Mouse (Mus musculus) bone marrow macrophage, adult 2 months (primary cell): ENCODE results near the gene Vwa8. TPM values are rescaled to one million over a fixed set of nuclear protein-coding genes. Genes with fewer than 3 reads are reported as not detected.
"Not testable (repeated sequence)": the region's sequence is repeated elsewhere in the genome, so short reads cannot be mapped to it uniquely, and the experiment has no call there.

ENCODE experiments used
- H3K27ac ChIP-seq: 2 replicates; pipeline ENCODE4 v1.5.1; 2012; ENCODE audit warnings: low read depth, low read length; ENCODE audit not compliant: insufficient read depth
- H3K4me1 ChIP-seq: 2 replicates; pipeline ENCODE4 v1.6.1; 2012; ENCODE audit warnings: low read length; ENCODE audit not compliant: control insufficient read depth, insufficient read depth
- H3K4me3 ChIP-seq: 2 replicates; pipeline ENCODE4 v1.5.1; 2012; ENCODE audit warnings: mild to moderate bottlenecking, low read length, moderate library complexity; ENCODE audit not compliant: insufficient read depth
- CTCF ChIP-seq: IDR thresholded peaks from 2 replicates; pipeline ENCODE4 v1.5.1; 2012; ENCODE audit warnings: low read depth, mild to moderate bottlenecking, low read length, moderate library complexity
- POLR2A ChIP-seq: IDR thresholded peaks from 2 replicates; pipeline ENCODE4 v1.6.1; 2012; ENCODE audit warnings: mild to moderate bottlenecking, low read depth, low read length, borderline replicate concordance
- polyA plus RNA-seq: library from polyadenylated mRNA; stranded (reverse); fragments of >200 nt; gene quantifications from 2 replicates; pipeline ENCODE4 v1.2.4, GENCODE M21; 2012; ENCODE audit not compliant: missing spikeins, insufficient read depth, insufficient read length

Gene Vwa8
- polyA plus RNA-seq, 1 experiment, result 19.3 TPM

- no peak for TF ChIP-seq POLR2A
- no peak for TF ChIP-seq CTCF
- H3K4me1 ChIP-seq, result no peaks in the 10 kb centered on the region
- H3K4me3 ChIP-seq, result no peak overlapping the region
- H3K27ac ChIP-seq, result no peak overlapping the region
Measured at GRCm38 (mm10) chr14:78970621-78971020, 121.8 kb downstream of the Vwa8 start.

GRCm38 (mm10) chr14:78972424-78972823, 123.6 kb downstream of the Vwa8 start:
- H3K27ac ChIP-seq, result no peak overlapping the region
- no peaks in the 10 kb centered on the region for H3K4me1 ChIP-seq
- no peak overlapping the region for H3K4me3 ChIP-seq
- TF ChIP-seq POLR2A, result no peak
- TF ChIP-seq CTCF, result no peak

- Histone ChIP-seq H3K27ac (no peak overlapping the region), H3K4me1 (peaks cover 7% of the 10 kb centered on the region), H3K4me3 (no peak overlapping the region)
- TF ChIP-seq CTCF (no peak), POLR2A (no peak)
Measured at GRCm38 (mm10) chr14:78983104-78983503, 134.3 kb downstream of the Vwa8 start.

- TF ChIP-seq POLR2A, result no peak
- TF ChIP-seq CTCF, result no peak
- H3K4me1 ChIP-seq, result peaks cover 7% of the 10 kb centered on the region
- H3K4me3 ChIP-seq, result no peak overlapping the region
- no peak overlapping the region for H3K27ac ChIP-seq
Measured at GRCm38 (mm10) chr14:78984296-78984695, 135.4 kb downstream of the Vwa8 start.

- Histone ChIP-seq H3K4me3 (no peak overlapping the region), H3K27ac (no peak overlapping the region), H3K4me1 (peaks cover 7% of the 10 kb centered on the region)
- TF ChIP-seq CTCF (no peak), POLR2A (no peak)
Measured at GRCm38 (mm10) chr14:78987543-78987942, 138.7 kb downstream of the Vwa8 start.

- no peak overlapping the region for H3K27ac ChIP-seq
- no peak for TF ChIP-seq CTCF
- no peak for TF ChIP-seq POLR2A
- H3K4me3 ChIP-seq, result no peak overlapping the region
- no peaks in the 10 kb centered on the region for H3K4me1 ChIP-seq
Measured at GRCm38 (mm10) chr14:78992456-78992855, 143.6 kb downstream of the Vwa8 start.

- H3K4me1 ChIP-seq, result no peaks in the 10 kb centered on the region
- TF ChIP-seq CTCF (no peak), POLR2A (no peak)
- no peak overlapping the region for H3K4me3 ChIP-seq
- H3K27ac ChIP-seq, result no peak overlapping the region
Measured at GRCm38 (mm10) chr14:78993515-78993914, 144.7 kb downstream of the Vwa8 start.

- TF ChIP-seq POLR2A, result no peak
- TF ChIP-seq CTCF, result no peak
- Histone ChIP-seq H3K4me3 (no peak overlapping the region), H3K4me1 (no peaks in the 10 kb centered on the region), H3K27ac (no peak overlapping the region)
Measured at GRCm38 (mm10) chr14:78996359-78996758, 147.5 kb downstream of the Vwa8 start.

GRCm38 (mm10) chr14:79003576-79003975, 154.7 kb downstream of the Vwa8 start:
- no peak overlapping the region for H3K4me3 ChIP-seq
- no peak for TF ChIP-seq POLR2A
- 0 out of 2 replicates have a peak, but pooled peaks have one; percentile 28 for TF ChIP-seq CTCF
- no peak overlapping the region for H3K27ac ChIP-seq
- no peaks in the 10 kb centered on the region for H3K4me1 ChIP-seq

- not testable (repeated sequence) for H3K4me3 ChIP-seq, H3K27ac ChIP-seq, H3K4me1 ChIP-seq
Measured at GRCm38 (mm10) chr14:79017710-79018109, 168.9 kb downstream of the Vwa8 start.

- H3K27ac ChIP-seq, result no peak overlapping the region
Measured at GRCm38 (mm10) chr14:79018564-79018963, 169.7 kb downstream of the Vwa8 start.

GRCm38 (mm10) chr14:79021725-79022124, 172.9 kb downstream of the Vwa8 start:
- Histone ChIP-seq H3K4me3 (no peak overlapping the region), H3K4me1 (no peaks in the 10 kb centered on the region), H3K27ac (no peak overlapping the region)
- TF ChIP-seq CTCF (no peak), POLR2A (no peak)

More at GRCm38 (mm10) chr14:79018564-79018963, 169.7 kb downstream of the Vwa8 start:
- peaks cover 3% of the 10 kb centered on the region; the same call in 1 of the 2 replicates for H3K4me1 ChIP-seq
- TF ChIP-seq CTCF, result no peak
- no peak for TF ChIP-seq POLR2A
- no peak overlapping the region for H3K4me3 ChIP-seq
